Mouse (Mus musculus): ENCODE measurements around the gene Uchl3.

Uchl3 gene

DNA sequence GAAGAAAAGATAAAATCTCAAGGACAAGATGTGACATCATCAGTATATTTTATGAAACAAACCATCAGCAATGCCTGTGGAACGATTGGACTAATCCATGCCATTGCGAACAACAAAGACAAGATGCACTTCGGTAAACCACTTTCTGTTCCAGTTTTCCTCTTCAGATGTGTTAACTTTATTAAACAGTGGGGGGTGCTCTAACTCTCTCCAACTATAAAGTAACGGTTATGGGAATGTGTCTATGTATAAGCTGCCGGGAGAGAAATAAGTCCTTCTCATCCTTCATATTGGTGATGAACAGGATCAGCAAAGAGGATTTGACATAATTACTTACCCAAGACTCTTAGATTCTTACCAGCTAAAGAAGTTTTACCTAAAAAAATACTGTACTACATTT, 12.8 kb downstream of the Uchl3 start:
- DNase-seq (ENCODE audit: low spot score in 2 of 2) = no peak

DNA sequence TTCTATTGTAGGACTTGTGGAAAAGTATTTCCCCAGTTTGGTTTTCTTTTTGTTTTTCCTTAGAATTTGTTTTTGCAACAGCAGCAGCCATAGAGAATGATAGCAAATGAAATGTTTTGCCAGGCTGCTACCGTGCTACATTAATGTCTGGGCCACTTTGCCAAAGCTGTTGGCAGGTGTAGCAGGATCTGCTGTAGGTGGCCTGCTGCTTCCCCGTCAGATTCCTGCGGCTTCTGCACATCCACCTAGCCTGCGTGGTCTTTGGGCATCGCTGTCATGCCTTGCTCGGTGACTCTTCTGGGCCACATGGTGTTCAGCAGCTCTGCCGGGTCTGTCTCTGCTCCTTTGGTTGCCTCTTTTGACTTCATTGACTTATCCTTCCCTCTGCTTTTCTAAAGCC, 14.9 kb downstream of the Uchl3 start:
- DNase-seq (ENCODE audit: low spot score in 2 of 2) = no peak

- DNase-seq (ENCODE audit: low spot score in 2 of 2) = no peak
Observed at GRCm38 (mm10) chr14:101672226-101672625, 18.5 kb downstream of the Uchl3 start.

GRCm38 (mm10) chr14:101687696-101688095, 33.9 kb downstream of the Uchl3 start:
- DNase-seq (ENCODE audit: low spot score in 2 of 2) = no peak

- no peak for DNase-seq (ENCODE audit: low spot score in 2 of 2)
Observed at GRCm38 (mm10) chr14:101688406-101688805, 34.6 kb downstream of the Uchl3 start.

GRCm38 (mm10) chr14:101704479-101704878, 50.7 kb downstream of the Uchl3 start:
- DNase-seq (ENCODE audit: low spot score in 2 of 2) = peak in 1 of 2 experiments; percentile 6

GRCm38 (mm10) chr14:101707088-101707487, 53.3 kb downstream of the Uchl3 start:
- no peak for DNase-seq (ENCODE audit: low spot score in 2 of 2)

GRCm38 (mm10) chr14:101714414-101714813, 60.6 kb downstream of the Uchl3 start:
- no peak for DNase-seq (ENCODE audit: low spot score in 2 of 2)

- peak; percentile 3 to 6 for DNase-seq (ENCODE audit: low spot score in 2 of 2)
Observed at GRCm38 (mm10) chr14:101729237-101729971, 75.6 kb downstream of the Uchl3 start, which contains the start of the genes Gm9922 and Lmo7. TSS of gene Gm9922 (minus strand) at chr14:101729814. TSS of gene Lmo7 (plus strand) at chr14:101729957.

DNA sequence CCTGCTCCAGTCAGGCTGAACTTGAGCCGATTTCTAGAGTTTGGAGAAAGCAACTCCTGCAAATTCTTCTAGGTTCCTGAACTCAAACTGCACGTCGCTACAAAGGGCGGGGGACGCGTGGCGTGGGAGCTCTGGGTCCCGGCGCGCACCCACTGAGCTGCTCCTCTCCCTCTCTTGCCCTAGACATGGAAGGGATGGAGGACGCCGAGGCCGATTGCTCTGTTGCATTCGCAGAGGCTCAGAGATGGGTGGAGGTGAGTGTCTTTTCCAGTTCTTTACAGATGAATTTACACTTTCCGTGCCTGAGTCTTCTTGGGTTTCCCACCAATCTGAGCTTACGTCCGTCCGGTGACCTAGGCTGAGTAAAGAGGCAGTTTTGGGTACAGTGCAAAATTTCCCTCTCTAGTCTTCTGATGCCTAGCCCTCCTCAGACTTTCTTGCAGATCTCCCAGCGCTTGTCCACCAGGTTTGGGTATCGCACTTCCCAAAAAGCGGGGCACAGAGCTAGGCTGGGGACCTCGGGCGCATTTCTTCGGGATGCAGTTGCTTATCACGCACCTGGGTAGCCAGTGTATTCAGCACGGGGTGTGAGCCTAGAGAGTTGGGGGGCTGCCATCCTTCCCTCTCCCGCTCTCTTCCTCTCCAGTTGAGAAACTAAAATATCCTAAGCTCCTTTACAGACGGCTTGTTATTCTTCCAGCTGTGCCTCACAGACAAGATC, 76.4 kb downstream of the Uchl3 start:
- DNase-seq (ENCODE audit: low spot score in 2 of 2) = peak in 1 of 2 experiments; percentile 1

- no peak for DNase-seq (ENCODE audit: low spot score in 2 of 2)
Observed at GRCm38 (mm10) chr14:101733542-101734303, 80.0 kb downstream of the Uchl3 start.

DNA sequence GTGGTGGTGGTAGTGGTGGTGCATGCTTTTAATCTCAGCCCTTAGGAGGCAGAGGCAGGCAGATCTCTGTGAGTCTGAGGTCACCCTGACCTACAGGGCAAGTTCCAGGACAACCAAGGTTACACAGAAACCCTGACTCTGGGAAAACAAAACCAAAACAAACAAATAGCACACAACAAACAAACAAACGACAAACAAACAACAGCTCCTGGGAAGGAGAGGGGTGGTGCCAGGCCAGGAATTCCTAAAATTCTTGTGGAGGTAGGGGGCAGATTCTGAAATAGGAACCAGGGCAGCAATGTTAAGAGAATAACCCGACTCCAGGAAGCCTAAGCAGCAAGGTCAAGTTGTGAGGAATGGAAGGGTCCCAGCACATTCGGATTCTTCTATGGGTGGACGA, 83.7 kb downstream of the Uchl3 start:
- no peak for DNase-seq (ENCODE audit: low spot score in 2 of 2)

Data from natural killer cell, adult 2 months (primary cell).